Mouse (Mus musculus): ENCODE results near the gene Rpl7a. TPM values are rescaled to one million over a fixed set of nuclear protein-coding genes. Genes with fewer than 3 reads are reported as not detected.
A peak's percentile ranks its signal among the peaks of the same experiment; 100 is the strongest.

Rpl7a gene
- total and polyA plus RNA-seq, 2 experiments from 2014 or later, result 467 to 1,008 TPM

DNA sequence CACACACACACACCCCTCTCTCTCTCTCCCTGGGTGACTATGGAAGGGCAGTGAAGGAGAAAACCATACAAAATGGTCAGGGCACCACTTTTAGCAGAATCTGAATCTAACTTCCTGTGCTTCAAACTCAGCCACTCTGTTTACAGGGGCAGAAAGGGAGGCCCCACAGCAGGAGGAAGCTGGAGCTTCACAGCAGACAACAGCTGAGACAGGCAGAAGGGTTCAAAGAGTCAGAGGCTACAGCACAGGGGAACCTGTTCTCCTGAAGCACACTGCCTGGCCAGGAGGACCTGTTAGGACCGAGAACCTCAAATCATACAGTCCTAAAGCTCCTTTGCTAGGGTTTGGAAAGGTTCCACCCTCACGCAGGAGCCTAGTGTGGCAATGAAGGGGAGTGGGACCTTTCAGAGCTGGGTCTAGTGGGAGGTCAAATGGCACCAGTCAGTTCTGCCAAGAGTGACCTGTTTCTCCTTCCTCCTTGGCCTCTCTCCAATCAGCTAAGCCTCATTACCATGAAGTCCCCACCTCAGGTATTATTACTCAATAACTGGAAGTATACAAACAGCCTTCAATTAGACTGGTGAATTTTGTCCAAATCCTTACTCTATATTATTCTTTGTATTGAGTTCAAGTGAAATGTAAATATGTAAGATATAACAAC, 44.3 kb downstream of the Rpl7a start:
- no peak for TF ChIP-seq CTCF (IDR thresholded peaks at IDR 0.05; ENCODE audit: low read depth)
- H3K9ac ChIP-seq (replicated peaks; ENCODE audit: low read length), result no peak overlapping the region
- DNase-seq (ENCODE audit: low spot score) (no peak), ATAC-seq (no peak)
- H3K36me3 ChIP-seq (ENCODE audit: insufficient read depth, low read length), result peaks cover 53% of the 10 kb centered on the region
- no peaks in the 10 kb centered on the region for H3K4me1 ChIP-seq (ENCODE audit: insufficient read depth, low read length)
- H3K4me2 ChIP-seq (ENCODE audit: low read depth, low read length), result no peak overlapping the region
- H3K4me3 ChIP-seq (ENCODE audit: low read length), result no peak overlapping the region
- WGBS, result 100% methylated on average over 2 of the region's 2 CpGs
- H3K27ac ChIP-seq, result no peak overlapping the region
- H3K27me3 ChIP-seq (ENCODE audit: insufficient read depth, low read length), result no peaks in the 10 kb centered on the region
- no peaks in the 10 kb centered on the region for H3K9me3 ChIP-seq (ENCODE audit: low read length)

DNA sequence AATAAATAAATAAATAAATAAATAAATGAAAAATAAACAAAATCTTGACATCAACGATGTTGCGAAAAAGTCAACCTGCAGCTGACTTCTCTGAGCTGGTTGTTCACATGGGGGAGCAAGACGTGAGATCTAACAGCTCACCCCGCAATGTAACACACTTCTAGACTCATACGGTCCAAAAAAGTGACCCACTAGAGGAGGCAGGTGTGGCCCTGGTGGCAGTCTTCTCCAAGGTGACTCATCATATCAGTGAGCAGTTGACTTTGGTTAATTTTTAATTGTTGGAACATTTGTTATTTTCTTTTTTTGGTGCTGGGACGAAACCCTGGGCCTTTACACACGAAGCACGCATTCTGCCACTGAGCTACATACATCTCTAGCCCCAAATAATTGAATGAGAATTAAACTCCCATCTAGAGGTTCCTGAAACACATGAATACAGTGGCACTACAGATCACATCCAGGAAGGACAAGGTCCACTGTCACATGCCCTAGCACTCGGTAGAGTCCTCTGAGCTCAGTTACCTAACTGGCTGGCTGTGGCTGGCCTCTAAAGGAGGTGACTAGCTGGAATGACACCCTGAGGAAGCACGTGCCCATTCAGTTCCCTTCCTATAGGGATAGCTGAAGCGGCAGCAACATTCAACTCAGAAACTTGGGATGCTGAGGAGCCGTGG, 46.4 kb downstream of the Rpl7a start:
- ATAC-seq (no peak), DNase-seq (ENCODE audit: low spot score) (no peak)
- no peaks in the 10 kb centered on the region for H3K27me3 ChIP-seq (ENCODE audit: insufficient read depth, low read length)
- H3K4me1 ChIP-seq (ENCODE audit: insufficient read depth, low read length), result peaks cover 6% of the 10 kb centered on the region; the same call in 1 of the 2 replicates
- no peak overlapping the region for H3K9ac ChIP-seq (replicated peaks; ENCODE audit: low read length)
- H3K9me3 ChIP-seq (ENCODE audit: low read length), result no peaks in the 10 kb centered on the region
- H3K27ac ChIP-seq, result no peak overlapping the region
- no peak overlapping the region for H3K4me3 ChIP-seq (ENCODE audit: low read length)
- TF ChIP-seq CTCF (IDR thresholded peaks at IDR 0.05; ENCODE audit: low read depth), result no peak
- H3K4me2 ChIP-seq (ENCODE audit: low read depth, low read length), result no peak overlapping the region
- 94% methylated on average over 12 of the region's 12 CpGs for WGBS
- H3K36me3 ChIP-seq (ENCODE audit: insufficient read depth, low read length), result peaks cover 55% of the 10 kb centered on the region

- Histone ChIP-seq H3K27me3 (ENCODE audit: insufficient read depth, low read length) (no peaks in the 10 kb centered on the region), H3K9me3 (ENCODE audit: low read length) (no peaks in the 10 kb centered on the region), H3K27ac (no peak overlapping the region), H3K4me3 (ENCODE audit: low read length) (no peak overlapping the region), H3K4me2 (ENCODE audit: low read depth, low read length) (no peak overlapping the region), H3K9ac (replicated peaks; ENCODE audit: low read length) (no peak overlapping the region), H3K36me3 (ENCODE audit: insufficient read depth, low read length) (peaks cover 55% of the 10 kb centered on the region), H3K4me1 (ENCODE audit: insufficient read depth, low read length) (peaks cover 6% of the 10 kb centered on the region; the same call in 1 of the 2 replicates)
- ATAC-seq, result no peak
- no peak for DNase-seq (ENCODE audit: low spot score)
- whole genome bisulfite sequencing, result 82% methylated on average over 2 of the region's 2 CpGs
- TF ChIP-seq CTCF (IDR thresholded peaks at IDR 0.05; ENCODE audit: low read depth), result no peak
Observed at GRCm38 (mm10) chr2:26957488-26957859, 46.9 kb downstream of the Rpl7a start.

DNA sequence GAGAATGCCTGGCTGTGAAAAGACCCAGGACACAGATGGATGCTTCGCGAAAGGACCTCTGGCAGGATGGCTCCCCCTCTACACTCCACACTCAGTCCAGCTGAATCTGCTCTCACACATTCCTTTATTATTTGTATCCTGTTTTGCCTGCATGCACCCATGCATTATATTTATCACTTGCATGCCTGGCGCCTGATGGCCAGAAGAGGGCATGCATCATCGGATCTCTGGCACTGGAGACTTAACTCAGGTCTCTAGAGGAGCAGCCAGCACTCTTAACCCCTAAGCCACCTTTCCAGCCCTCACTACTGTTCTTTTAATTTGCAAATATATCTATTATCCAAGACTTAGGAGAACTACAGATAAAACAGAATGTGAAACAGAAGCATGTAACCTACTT, 50.2 kb downstream of the Rpl7a start:
- TF ChIP-seq CTCF (IDR thresholded peaks at IDR 0.05; ENCODE audit: low read depth), result peak; percentile 65
- Histone ChIP-seq H3K27ac (no peak overlapping the region), H3K36me3 (ENCODE audit: insufficient read depth, low read length) (peaks cover 33% of the 10 kb centered on the region), H3K4me2 (ENCODE audit: low read depth, low read length) (no peak overlapping the region), H3K4me3 (ENCODE audit: low read length) (no peak overlapping the region), H3K9me3 (ENCODE audit: low read length) (no peaks in the 10 kb centered on the region), H3K4me1 (ENCODE audit: insufficient read depth, low read length) (peaks cover 11% of the 10 kb centered on the region), H3K9ac (replicated peaks; ENCODE audit: low read length) (no peak overlapping the region), H3K27me3 (ENCODE audit: insufficient read depth, low read length) (no peaks in the 10 kb centered on the region)
- WGBS, result 61% methylated on average over 4 of the region's 4 CpGs
- DNase-seq (ENCODE audit: low spot score) (peak; percentile 46), ATAC-seq (no peak)

Other genes with a start within 250 kb of the Rpl7a start
- gene Lcn4, start 239.5 kb upstream of the Rpl7a start, total RNA-seq (2014; rRNA removed), result not detected in 2 replicates
- not detected in 2 replicates for gene Lcn4, start 239.5 kb upstream of the Rpl7a start, polyA plus RNA-seq (2015; fragmentation: Nextera tagmentation; extraction: Ambion mirVana)
- 0.86 TPM in 1 of 2 replicates, not detected in the other for gene Abo, start 45.8 kb upstream of the Rpl7a start, total RNA-seq (2014; rRNA removed)
- gene Abo, start 45.8 kb upstream of the Rpl7a start, polyA plus RNA-seq (2015; fragmentation: Nextera tagmentation; extraction: Ambion mirVana), result not detected in 2 replicates
- gene Surf6, start 7.9 kb upstream of the Rpl7a start, total RNA-seq (2014; rRNA removed), result 13.9 and 16.5 TPM in 2 replicates
- 20.5 and 22.3 TPM in 2 replicates for gene Surf6, start 7.9 kb upstream of the Rpl7a start, polyA plus RNA-seq (2015; fragmentation: Nextera tagmentation; extraction: Ambion mirVana)
- 116 and 122 TPM in 2 replicates for gene Med22, start 87 bp upstream of the Rpl7a start, total RNA-seq (2014; rRNA removed)
- gene Med22, start 87 bp upstream of the Rpl7a start, polyA plus RNA-seq (2015; fragmentation: Nextera tagmentation; extraction: Ambion mirVana), result 125 and 141 TPM in 2 replicates
- gene Surf2, start 5.6 kb downstream of the Rpl7a start, total RNA-seq (2014; rRNA removed), result 16.3 and 24.4 TPM in 2 replicates
- gene Surf2, start 5.6 kb downstream of the Rpl7a start, polyA plus RNA-seq (2015; fragmentation: Nextera tagmentation; extraction: Ambion mirVana), result 50.4 and 54.6 TPM in 2 replicates
- 63.1 and 63.4 TPM in 2 replicates for gene Surf1, start 5.8 kb downstream of the Rpl7a start, total RNA-seq (2014; rRNA removed)
- gene Surf1, start 5.8 kb downstream of the Rpl7a start, polyA plus RNA-seq (2015; fragmentation: Nextera tagmentation; extraction: Ambion mirVana), result 112 and 117 TPM in 2 replicates
- gene Surf4, start 23.2 kb downstream of the Rpl7a start, total RNA-seq (2014; rRNA removed), result 126 TPM in 2 replicates
- 97.8 and 107 TPM in 2 replicates for gene Surf4, start 23.2 kb downstream of the Rpl7a start, polyA plus RNA-seq (2015; fragmentation: Nextera tagmentation; extraction: Ambion mirVana)
- gene Stkld1, start 23.3 kb downstream of the Rpl7a start, total RNA-seq (2014; rRNA removed), result not detected in 2 replicates
- 0.23 and 0.33 TPM in 2 replicates for gene Stkld1, start 23.3 kb downstream of the Rpl7a start, polyA plus RNA-seq (2015; fragmentation: Nextera tagmentation; extraction: Ambion mirVana)
- gene Rexo4, start 53.6 kb downstream of the Rpl7a start, total RNA-seq (2014; rRNA removed), result 35.3 and 38.0 TPM in 2 replicates
- 25.0 and 26.3 TPM in 2 replicates for gene Rexo4, start 53.6 kb downstream of the Rpl7a start, polyA plus RNA-seq (2015; fragmentation: Nextera tagmentation; extraction: Ambion mirVana)
- gene Adamts13, start 62.7 kb downstream of the Rpl7a start, total RNA-seq (2014; rRNA removed), result not detected in 2 replicates
- gene Adamts13, start 62.7 kb downstream of the Rpl7a start, polyA plus RNA-seq (2015; fragmentation: Nextera tagmentation; extraction: Ambion mirVana), result not detected in 2 replicates
- gene Cacfd1, start 99.2 kb downstream of the Rpl7a start, total RNA-seq (2014; rRNA removed), result 50.1 and 50.4 TPM in 2 replicates
- 89.1 and 90.6 TPM in 2 replicates for gene Cacfd1, start 99.2 kb downstream of the Rpl7a start, polyA plus RNA-seq (2015; fragmentation: Nextera tagmentation; extraction: Ambion mirVana)
- gene Slc2a6, start 117.2 kb downstream of the Rpl7a start, total RNA-seq (2014; rRNA removed), result 29.2 and 30.9 TPM in 2 replicates
- 16.7 and 19.2 TPM in 2 replicates for gene Slc2a6, start 117.2 kb downstream of the Rpl7a start, polyA plus RNA-seq (2015; fragmentation: Nextera tagmentation; extraction: Ambion mirVana)
- gene Mymk, start 161.4 kb downstream of the Rpl7a start, total RNA-seq (2014; rRNA removed), result not detected in 2 replicates
- gene Mymk, start 161.4 kb downstream of the Rpl7a start, polyA plus RNA-seq (2015; fragmentation: Nextera tagmentation; extraction: Ambion mirVana), result 0.19 and 0.30 TPM in 2 replicates
- gene Adamtsl2, start 168.6 kb downstream of the Rpl7a start, total RNA-seq (2014; rRNA removed), result 8.7 and 9.9 TPM in 2 replicates
- gene Adamtsl2, start 168.6 kb downstream of the Rpl7a start, polyA plus RNA-seq (2015; fragmentation: Nextera tagmentation; extraction: Ambion mirVana), result 4.4 and 5.3 TPM in 2 replicates
- 7.1 and 8.5 TPM in 2 replicates for gene Fam163b, start 231.7 kb downstream of the Rpl7a start, total RNA-seq (2014; rRNA removed)
- 9.6 and 10.3 TPM in 2 replicates for gene Fam163b, start 231.7 kb downstream of the Rpl7a start, polyA plus RNA-seq (2015; fragmentation: Nextera tagmentation; extraction: Ambion mirVana)

All from hindbrain, postnatal 0 days (tissue).